Mouse (Mus musculus) heart, adult 10 weeks (tissue): ENCODE results near the gene Gsg1l. TPM values are rescaled to one million over a fixed set of nuclear protein-coding genes. Genes with fewer than 3 reads are reported as not detected.

Source experiments
- polyA plus RNA-seq: library from polyadenylated mRNA; stranded (reverse); fragments of 350-450 nt; fragmentation: Illumina TruSeq; extraction: RNeasy Lipid Tissue Mini Kit (QIAGEN cat#74804); gene quantifications from one replicate; pipeline ENCODE4 v1.2.3, GENCODE M21; 2014; ENCODE audit warnings: low read depth, low replicate concordance

Gene Gsg1l
- 5.9 TPM for polyA plus RNA-seq

DNA sequence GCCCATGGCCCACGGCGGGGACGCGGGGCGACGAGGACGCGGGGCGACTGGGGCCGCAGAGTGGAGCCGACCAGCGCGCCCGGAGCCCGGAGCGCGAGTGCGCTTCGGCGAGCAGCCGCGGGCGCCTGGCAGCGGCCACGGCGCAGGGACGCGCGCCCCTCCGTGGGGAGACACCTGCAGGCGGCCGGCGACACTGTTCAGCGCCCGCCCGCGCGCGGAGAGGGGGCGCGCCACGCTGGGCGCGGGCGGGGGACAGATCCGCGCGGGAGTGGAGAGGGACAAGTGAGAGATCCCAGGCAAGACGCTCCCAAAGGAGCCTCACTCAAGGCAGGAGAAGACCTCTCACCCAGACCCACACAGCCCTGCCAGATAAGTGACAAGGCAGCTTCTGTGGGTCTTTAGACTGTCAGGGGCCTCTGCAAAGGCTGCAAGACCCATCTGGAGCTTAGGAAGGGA is at the start of gene Gsg1l:
TSS of gene Gsg1l (minus strand) at position 126 of the 456 bp plus-strand sequence.

Other genes starting within 250 kb of the Gsg1l start
- 36.1 TPM for gene Xpo6, start 118.1 kb upstream of the Gsg1l start, polyA plus RNA-seq
- gene Sbk1, start 190.2 kb upstream of the Gsg1l start, polyA plus RNA-seq, result 47.9 TPM